Mouse (Mus musculus) spleen, postnatal 14 days (tissue): ENCODE data around the gene Ugt8a.

Experiments used
- DNase-seq, 2 experiments: peaks; one replicate each; pipeline ENCODE4 v3.0.0; 2021 to 2022; ENCODE audit warnings: low spot score in 2 of 2

Gene Ugt8a

DNA sequence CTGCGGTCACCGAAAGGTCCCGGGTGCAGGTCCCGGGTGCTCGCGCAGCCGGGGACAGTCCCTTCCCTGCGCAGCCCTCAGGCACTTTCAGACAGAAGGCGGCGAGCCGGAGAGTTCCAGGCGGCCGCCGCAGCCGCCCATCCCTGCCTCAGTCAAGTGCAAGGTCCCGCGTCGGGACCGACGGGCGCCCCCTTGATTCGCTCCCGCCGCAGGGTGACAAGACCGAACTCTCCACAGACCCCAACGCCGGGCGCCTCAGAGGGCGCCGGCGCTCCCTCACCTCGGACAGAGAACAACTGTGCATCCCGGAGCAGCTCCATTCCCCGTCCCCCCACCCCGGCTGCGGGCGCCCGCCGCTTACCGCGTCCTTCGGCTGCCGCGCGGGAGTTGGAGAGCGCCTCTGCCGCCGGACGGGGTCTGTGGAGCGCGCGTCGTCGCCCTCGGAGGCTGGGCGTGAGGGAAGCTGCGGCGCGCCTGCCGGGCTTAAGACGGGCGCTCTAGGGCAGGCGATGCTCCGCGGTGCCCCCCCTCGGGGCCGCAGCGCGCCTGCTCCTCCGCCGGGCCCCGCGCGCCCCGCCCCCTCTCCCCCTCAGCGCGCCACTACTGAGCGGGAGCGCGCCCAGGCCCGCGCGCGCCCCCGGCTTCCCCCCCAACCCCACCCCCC, at the start of gene Ugt8a:
Gene Ugt8a, minus strand, starts transcription at position 528 of the 664 bp plus-strand sequence.
- no peak for DNase-seq

GRCm38 (mm10) chr3:125986639-125987038, 48.2 kb upstream of the Ugt8a start:
- no peak for DNase-seq

DNA sequence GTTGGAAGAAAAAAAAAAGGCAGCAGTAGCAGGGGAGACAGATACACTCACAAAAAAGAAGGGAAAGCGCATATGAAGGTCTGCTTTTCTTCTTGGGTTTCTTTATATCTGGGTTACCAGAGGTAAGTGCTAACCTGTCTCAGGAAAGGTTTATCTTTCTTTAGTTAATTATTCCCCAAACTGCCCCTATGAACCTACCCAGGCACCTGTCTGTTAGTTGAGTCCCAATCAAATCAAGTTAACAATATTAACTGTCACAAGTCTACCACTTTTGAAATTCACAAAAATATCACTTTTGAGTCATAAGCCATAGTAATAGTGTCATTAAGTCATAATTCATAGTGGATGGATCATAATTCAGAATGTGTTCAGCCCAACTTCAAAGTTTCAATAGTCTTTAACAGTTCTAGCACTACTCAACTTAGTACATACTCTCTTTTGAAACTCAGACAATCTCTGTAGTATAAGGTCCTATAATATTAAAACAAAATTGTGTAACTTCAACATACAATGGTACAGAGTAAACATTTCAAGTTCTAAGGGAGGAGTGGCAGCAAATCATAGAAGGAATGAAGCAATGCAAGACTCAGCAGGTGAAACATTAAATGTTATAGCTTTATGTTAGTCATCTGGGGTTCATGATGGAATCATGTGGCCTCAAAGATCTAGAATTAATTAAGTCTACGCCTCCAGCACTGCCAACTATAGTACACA, 45.4 kb upstream of the Ugt8a start:
- no peak for DNase-seq

GRCm38 (mm10) chr3:125979475-125979874, 41.1 kb upstream of the Ugt8a start:
- DNase-seq, result no peak

- DNase-seq, result no peak
Measured at GRCm38 (mm10) chr3:125975899-125976298, 37.5 kb upstream of the Ugt8a start.

- no peak for DNase-seq
Measured at GRCm38 (mm10) chr3:125969458-125969857, 31.0 kb upstream of the Ugt8a start.

GRCm38 (mm10) chr3:125956196-125956885, 17.9 kb upstream of the Ugt8a start:
- no peak for DNase-seq

DNA sequence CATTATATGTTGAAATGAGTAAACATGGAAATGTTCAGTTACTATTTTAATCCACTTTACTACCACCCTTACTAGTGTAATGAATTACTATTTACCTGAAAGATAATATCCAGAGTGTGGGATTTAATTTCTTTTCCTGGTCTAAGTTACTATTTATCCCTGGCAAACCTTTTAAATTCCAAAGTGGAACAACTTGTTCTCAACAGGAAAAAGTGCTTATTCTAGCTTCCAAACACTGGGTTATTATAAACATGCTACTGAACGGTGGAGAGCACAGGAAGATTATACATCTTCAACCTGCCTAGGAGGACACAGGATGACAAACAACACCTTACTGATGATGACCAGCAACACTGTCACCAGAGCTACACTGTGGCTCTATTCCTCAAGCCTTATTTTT, 16.5 kb upstream of the Ugt8a start:
- DNase-seq, result no peak

DNA sequence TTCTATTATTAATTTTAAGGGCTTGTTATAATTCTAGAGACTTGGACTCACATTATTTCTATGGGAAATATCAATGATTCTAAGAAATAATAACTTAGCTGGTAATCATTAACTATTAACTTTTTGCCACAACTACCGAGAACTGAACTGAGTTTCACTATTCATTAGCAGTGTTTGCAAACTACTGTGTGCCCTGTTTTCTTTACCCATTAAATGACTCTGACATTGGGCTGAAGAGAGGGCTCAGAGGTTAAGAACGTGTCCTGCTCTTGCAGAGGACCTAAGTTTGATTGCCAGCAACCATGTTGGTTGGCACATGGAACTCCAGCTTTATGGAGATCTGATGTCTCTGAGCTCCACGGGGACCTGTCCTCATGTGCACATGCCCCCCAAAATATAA, 2.4 kb upstream of the Ugt8a start:
- no peak for DNase-seq

DNA sequence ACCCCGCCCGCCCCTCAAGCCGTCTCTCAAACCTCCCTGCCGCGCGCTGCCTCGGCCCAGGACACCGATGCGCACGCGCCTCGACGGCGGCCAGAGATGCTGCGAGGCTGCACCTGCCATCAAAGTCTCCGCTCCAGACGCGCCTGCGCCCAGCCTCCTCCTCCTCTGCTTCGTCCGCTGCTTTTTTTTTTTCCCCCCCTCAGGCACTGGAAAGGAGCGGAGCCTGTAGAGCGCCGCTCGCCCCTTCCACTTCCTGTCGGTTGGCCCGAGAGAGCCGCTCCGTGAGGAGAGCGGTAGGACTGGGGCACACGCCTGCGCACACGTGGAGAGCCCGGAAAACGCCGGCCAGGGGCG, 314 bp upstream of the Ugt8a start:
- no peak for DNase-seq

DNA sequence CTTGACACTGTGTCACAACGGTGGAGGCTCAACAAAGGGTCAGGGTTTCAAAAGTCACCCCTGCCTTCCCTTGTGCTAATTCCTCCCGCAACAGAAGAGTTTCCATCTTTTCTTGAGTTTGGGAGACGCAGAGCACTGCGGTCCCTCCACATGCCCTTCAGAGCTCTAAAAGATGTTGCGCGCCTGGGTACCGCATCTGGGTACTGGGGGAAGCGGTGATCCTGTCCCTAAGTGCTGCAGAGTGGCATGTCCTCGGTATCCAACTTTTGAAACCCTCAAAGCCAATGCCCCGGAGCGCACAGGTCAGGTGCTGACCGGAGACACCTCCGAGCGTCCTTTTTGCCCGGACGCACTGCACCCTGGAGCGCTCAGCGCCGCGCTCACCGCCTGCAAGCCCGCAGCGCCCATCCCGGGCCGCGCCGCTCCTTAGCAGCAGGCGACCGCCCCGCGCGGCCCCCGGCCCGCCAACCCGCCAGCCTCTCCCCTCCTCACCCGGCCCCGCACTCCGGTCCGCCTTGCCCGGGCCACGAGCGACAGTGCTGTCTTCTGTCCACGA, 805 bp downstream of the Ugt8a start:
- DNase-seq, result no peak

- DNase-seq, result no peak
Measured at GRCm38 (mm10) chr3:125935796-125936195, 2.6 kb downstream of the Ugt8a start.

- DNase-seq, result no peak
Measured at GRCm38 (mm10) chr3:125932594-125933237, 5.7 kb downstream of the Ugt8a start.

DNA sequence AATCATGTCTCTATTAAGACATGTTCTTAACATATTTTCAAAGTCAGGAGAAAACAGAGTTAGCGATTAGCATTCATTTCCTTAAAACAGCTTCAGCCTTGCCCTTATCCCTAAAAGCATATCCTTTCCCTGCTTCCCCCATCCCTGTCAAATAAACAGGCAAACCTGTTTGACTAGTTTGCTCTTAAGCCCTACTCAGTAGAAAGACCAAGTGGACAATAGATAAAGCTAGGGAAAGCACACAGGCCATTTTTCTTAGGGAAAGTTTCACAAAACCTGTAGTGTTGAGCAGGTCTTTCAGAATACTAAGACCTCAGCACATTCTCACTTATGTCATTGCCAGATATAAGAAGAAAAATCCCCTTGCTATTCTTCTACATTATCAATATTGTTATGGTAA, 7.4 kb downstream of the Ugt8a start:
- DNase-seq, result no peak

- DNase-seq, result no peak
Measured at GRCm38 (mm10) chr3:125920876-125921275, 17.5 kb downstream of the Ugt8a start.

DNA sequence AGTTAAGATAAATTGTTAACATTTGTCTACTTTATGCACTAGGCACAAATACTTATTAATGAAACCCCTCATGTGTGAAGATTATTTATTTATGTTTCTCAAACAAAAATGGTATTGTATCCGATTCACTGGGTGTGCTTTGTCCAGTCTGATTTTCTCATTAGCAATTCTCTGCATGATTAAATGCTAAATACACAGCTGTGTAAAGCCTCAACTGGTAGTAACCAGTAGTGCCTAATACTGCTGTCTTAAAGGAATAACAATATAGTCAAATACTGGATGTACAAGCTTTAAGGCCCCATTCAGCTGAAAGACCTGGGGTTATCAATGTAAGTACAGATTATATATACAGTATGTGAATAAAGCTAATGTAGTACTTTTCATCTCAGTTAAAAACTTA, 39.4 kb downstream of the Ugt8a start:
- DNase-seq, result no peak

- no peak for DNase-seq
Measured at GRCm38 (mm10) chr3:125887109-125887508, 51.3 kb downstream of the Ugt8a start.

DNA sequence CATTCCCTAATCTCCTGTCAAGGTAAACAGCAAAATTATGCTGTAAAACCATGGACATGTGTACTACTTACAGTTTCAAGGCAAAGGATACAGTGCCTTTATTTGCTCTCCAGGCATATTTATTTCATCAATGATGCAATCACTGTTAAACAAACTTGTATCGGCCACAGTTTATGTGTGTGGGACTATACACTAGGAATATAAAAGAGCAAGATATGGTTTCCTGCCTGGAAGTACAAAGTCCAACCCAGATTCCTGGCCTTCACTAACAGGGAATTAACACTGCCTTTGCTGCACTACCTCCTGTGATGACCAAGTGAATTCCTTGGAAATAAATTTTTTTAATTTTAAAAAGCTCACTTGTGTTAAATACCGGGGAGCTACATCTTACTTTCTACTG, 53.5 kb downstream of the Ugt8a start:
- DNase-seq, result no peak

- no peak for DNase-seq
Measured at GRCm38 (mm10) chr3:125884423-125884822, 54.0 kb downstream of the Ugt8a start.

GRCm38 (mm10) chr3:125883009-125883408, 55.4 kb downstream of the Ugt8a start:
- DNase-seq, result no peak

GRCm38 (mm10) chr3:125881835-125882234, 56.6 kb downstream of the Ugt8a start:
- DNase-seq, result no peak

DNA sequence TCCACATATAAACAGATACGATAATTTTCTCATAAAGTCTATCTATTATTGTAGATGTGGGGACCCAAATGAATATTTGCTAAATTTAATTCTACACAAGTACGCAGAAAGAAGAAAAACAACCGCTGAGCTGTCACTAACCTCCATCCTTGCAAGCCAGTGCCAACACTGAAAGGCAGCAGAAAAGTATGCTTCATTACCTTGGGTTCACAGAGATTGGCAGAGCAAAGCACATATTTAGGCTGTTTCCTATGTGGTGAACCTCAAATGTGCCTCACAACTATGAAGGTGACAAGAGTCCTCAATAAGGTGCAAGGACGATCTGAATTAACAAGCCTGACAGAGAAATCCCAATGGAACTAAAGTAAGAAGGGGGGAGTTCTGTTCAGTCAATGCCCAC, 64.0 kb downstream of the Ugt8a start:
- DNase-seq, result no peak
